Comparison of ENCODE assay signal across 18 mouse cellular contexts in the genomic region with DNA sequence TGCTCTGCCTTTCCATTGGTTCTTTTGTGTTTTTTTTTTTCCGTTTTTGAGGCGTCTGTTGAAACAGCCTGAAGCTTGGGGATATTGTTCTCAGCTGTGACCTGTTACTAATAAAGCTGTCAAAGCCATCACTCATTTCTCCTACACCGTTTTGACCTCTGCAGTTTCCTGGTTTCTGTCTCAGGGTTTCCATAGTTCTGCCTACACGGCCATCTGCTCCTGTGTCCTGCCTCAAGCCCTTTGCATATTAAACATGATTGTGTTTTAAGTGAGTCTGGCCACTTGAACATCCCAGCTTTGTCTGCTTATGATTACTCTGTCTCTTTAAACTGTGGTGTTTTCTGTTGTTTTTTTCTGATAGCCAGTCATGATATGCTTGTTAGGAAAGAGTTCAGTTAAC.
"Had no signal": no experiment of that assay in that cellular context is flagged by ENCODE, and none has a peak within 500 bp of the region (broad histone marks: within the 10 kb centered on the region; RNA-seq: fewer than 3 reads in every experiment).

No protein-coding gene starts in this region.

- H3K27ac ChIP-seq: intestine, embryonic 15.5 days; left cerebral cortex, adult 2 months; liver, embryonic 13.5 days; midbrain, embryonic 12.5 days; midbrain, embryonic 15.5 days; neural tube, embryonic 13.5 days; stomach, embryonic 15.5 days had no signal

- DNase-seq: kidney, adult 18-20 months; kidney, adult 9 months; kidney, postnatal 36 days; layer of hippocampus, postnatal 36 days; liver, embryonic 13.5 days; lung, adult 2 months; lung, postnatal 14 days; lung, postnatal 4 days; right cerebral cortex, postnatal 25 days; spleen, adult 18-20 months; thymus, postnatal 25 days had no signal

- ATAC-seq: intestine, embryonic 15.5 days; midbrain, embryonic 15.5 days had no signal

- H3K4me1 ChIP-seq: intestine, embryonic 15.5 days; liver, embryonic 13.5 days; midbrain, embryonic 15.5 days; stomach, embryonic 15.5 days had no signal

- H3K27me3 ChIP-seq: intestine, embryonic 15.5 days; liver, embryonic 13.5 days; midbrain, embryonic 12.5 days; midbrain, embryonic 15.5 days; neural tube, embryonic 13.5 days; stomach, embryonic 15.5 days had no signal

- H3K4me2 ChIP-seq: intestine, embryonic 15.5 days; liver, embryonic 13.5 days; midbrain, embryonic 12.5 days; midbrain, embryonic 15.5 days; neural tube, embryonic 13.5 days; stomach, embryonic 15.5 days had no signal

- H3K4me3 ChIP-seq: intestine, embryonic 15.5 days; left cerebral cortex, adult 2 months; liver, embryonic 13.5 days; midbrain, embryonic 12.5 days; midbrain, embryonic 15.5 days; myocyte; neural tube, embryonic 13.5 days; stomach, embryonic 15.5 days had no signal

- H3K36me3 ChIP-seq: intestine, embryonic 15.5 days; liver, embryonic 13.5 days; midbrain, embryonic 12.5 days; midbrain, embryonic 15.5 days; stomach, embryonic 15.5 days had no signal

- H3K9me3 ChIP-seq: intestine, embryonic 15.5 days; liver, embryonic 13.5 days; midbrain, embryonic 12.5 days; midbrain, embryonic 15.5 days; stomach, embryonic 15.5 days had no signal

- H3K9ac ChIP-seq: intestine, embryonic 15.5 days; liver, embryonic 13.5 days; midbrain, embryonic 12.5 days; midbrain, embryonic 15.5 days; neural tube, embryonic 13.5 days; stomach, embryonic 15.5 days had no signal
